Mouse (Mus musculus) kidney, embryonic 14.5 days (tissue): ENCODE measurements around the gene Sik3. TPM values are rescaled to one million over a fixed set of nuclear protein-coding genes. Genes with fewer than 3 reads are reported as not detected.

Experiments used
- ATAC-seq: fragments of 200-750 bp; cut with Nextera tagmentation; 2 replicates; pipeline ENCODE4 v1.8.0; 2017; ENCODE audit warnings: moderate number of reproducible peaks, mild to moderate bottlenecking, moderate TSS enrichment, moderate library complexity; ENCODE audit not compliant: low FRiP score, low TSS enrichment
- H3K27ac ChIP-seq: fragments of 300-500 bp; sonication (generic); 2 replicates; pipeline ENCODE4 v1.5.1; 2014; ENCODE audit warnings: low read depth, mild to moderate bottlenecking, low read length, moderate library complexity, mixed read lengths
- H3K27me3 ChIP-seq: fragments of 300-500 bp; sonication (generic); 2 replicates; pipeline ENCODE4 v1.6.1; 2014; ENCODE audit warnings: mild to moderate bottlenecking, low read length; ENCODE audit not compliant: control insufficient read depth, insufficient read depth
- H3K36me3 ChIP-seq: fragments of 300-500 bp; sonication (generic); 2 replicates; pipeline ENCODE4 v1.6.1; 2014; ENCODE audit warnings: low read length, mixed read lengths; ENCODE audit not compliant: control insufficient read depth, insufficient read depth
- H3K4me1 ChIP-seq: fragments of 300-500 bp; sonication (generic); 2 replicates; pipeline ENCODE4 v1.6.1; 2014; ENCODE audit warnings: low read length, mixed read lengths; ENCODE audit not compliant: control insufficient read depth, insufficient read depth
- H3K4me2 ChIP-seq: fragments of 300-500 bp; sonication (generic); replicated peaks from 2 replicates; pipeline ENCODE4 v1.6.1; 2014; ENCODE audit warnings: low read depth, mild to moderate bottlenecking, low read length
- H3K4me3 ChIP-seq: fragments of 300-500 bp; sonication (generic); 2 replicates; pipeline ENCODE4 v1.5.1; 2014; ENCODE audit warnings: mild to moderate bottlenecking, low read length
- H3K9ac ChIP-seq: fragments of 300-500 bp; sonication (generic); 2 replicates; pipeline ENCODE4 v1.6.1; 2014; ENCODE audit warnings: low read depth, mild to moderate bottlenecking, low read length, moderate library complexity
- H3K9me3 ChIP-seq: fragments of 300-500 bp; sonication (generic); 2 replicates; pipeline ENCODE4 v1.6.1; 2016; ENCODE audit warnings: low read length; ENCODE audit not compliant: control insufficient read depth
- WGBS: fragments of 180-500 bp; shearing (Covaris S2); extraction: QIAGEN DNeasy Blood & Tissue Kit; methylation state at CpG from one replicate; pipeline ENCODE4 v1.1.7; 2014; 5-methylcytosine and 5-hydroxymethylcytosine counted together
- polyA plus RNA-seq: library from polyadenylated mRNA; unstranded; fragments of >200 nt; fragmentation: Nextera tagmentation; extraction: Ambion mirVana; gene quantifications from 2 replicates; pipeline ENCODE4 v1.2.1, GENCODE M21; 2014

Sik3 gene
- polyA plus RNA-seq, 1 experiment from 2014 or later: 10.1 TPM

DNA sequence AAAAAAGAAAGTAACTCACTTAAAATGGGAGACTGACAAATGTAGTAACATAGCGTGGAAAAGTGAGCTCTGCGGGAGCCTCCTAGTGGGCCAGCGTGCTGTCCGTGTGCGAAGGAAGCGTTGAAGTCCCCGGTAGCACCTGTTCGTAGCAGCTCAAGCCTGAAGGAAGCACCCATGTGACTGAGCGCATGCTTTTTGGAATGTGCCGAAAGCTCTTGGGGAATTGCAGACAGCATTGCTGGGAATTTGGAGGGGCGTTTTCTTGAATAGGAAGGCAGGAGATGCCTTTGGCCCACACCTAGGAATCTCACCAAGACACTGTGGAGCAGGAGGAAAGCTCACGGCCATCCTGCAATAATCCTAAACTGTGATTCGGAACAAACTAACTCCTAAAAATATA, 26.2 kb downstream of the Sik3 start:
- no peaks in the 10 kb centered on the region; the same call in 1 of the 2 replicates for H3K36me3 ChIP-seq
- H3K27me3 ChIP-seq: no peaks in the 10 kb centered on the region
- no peak overlapping the region for H3K9ac ChIP-seq
- no peak overlapping the region for H3K27ac ChIP-seq
- H3K4me1 ChIP-seq: no peaks in the 10 kb centered on the region
- WGBS: 89% methylated on average over 13 of the region's 13 CpGs
- no peak overlapping the region for H3K4me2 ChIP-seq
- H3K9me3 ChIP-seq: no peaks in the 10 kb centered on the region
- no peak for ATAC-seq
- no peak overlapping the region for H3K4me3 ChIP-seq

GRCm38 (mm10) chr9:46041186-46041585, 28.6 kb downstream of the Sik3 start:
- Histone ChIP-seq H3K36me3 (no peaks in the 10 kb centered on the region; the same call in 1 of the 2 replicates), H3K27me3 (no peaks in the 10 kb centered on the region), H3K4me2 (no peak overlapping the region), H3K4me1 (no peaks in the 10 kb centered on the region), H3K4me3 (no peak overlapping the region), H3K9ac (no peak overlapping the region), H3K9me3 (no peaks in the 10 kb centered on the region), H3K27ac (no peak overlapping the region)
- WGBS: 68% methylated on average over 2 of the region's 2 CpGs
- ATAC-seq: no peak

- Histone ChIP-seq H3K4me2 (no peak overlapping the region), H3K4me3 (no peak overlapping the region), H3K9me3 (no peaks in the 10 kb centered on the region), H3K4me1 (no peaks in the 10 kb centered on the region), H3K27me3 (no peaks in the 10 kb centered on the region), H3K9ac (no peak overlapping the region), H3K27ac (no peak overlapping the region), H3K36me3 (no peaks in the 10 kb centered on the region; the same call in 1 of the 2 replicates)
- 87% methylated on average over 3 of the region's 3 CpGs for WGBS
- no peak for ATAC-seq
Measured at GRCm38 (mm10) chr9:46042387-46042786, 29.8 kb downstream of the Sik3 start.

DNA sequence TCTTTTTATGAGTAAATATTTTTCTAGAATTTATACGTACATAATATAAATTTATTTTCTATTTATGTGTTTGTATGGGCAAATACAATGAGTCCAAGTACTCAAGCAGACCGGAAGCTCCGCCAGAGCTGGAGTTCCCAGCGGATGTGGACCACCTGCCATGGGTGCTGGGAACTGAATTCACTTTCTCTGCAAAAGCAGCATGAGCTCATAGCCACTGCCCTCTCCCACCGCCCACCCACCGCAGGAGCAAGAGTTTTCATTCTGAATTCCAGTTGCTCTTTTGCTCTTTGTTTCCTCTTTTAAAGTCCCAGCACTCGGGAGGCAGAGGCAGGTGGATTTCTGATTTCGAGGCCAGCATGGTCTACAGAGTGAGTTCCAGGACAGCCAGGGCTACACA, 31.0 kb downstream of the Sik3 start:
- H3K4me3 ChIP-seq: no peak overlapping the region
- 89% methylated on average over 8 of the region's 8 CpGs for WGBS
- no peak for ATAC-seq
- H3K9me3 ChIP-seq: no peaks in the 10 kb centered on the region
- H3K36me3 ChIP-seq: no peaks in the 10 kb centered on the region; the same call in 1 of the 2 replicates
- H3K4me1 ChIP-seq: no peaks in the 10 kb centered on the region
- H3K27ac ChIP-seq: no peak overlapping the region
- H3K27me3 ChIP-seq: no peaks in the 10 kb centered on the region
- H3K4me2 ChIP-seq: no peak overlapping the region
- no peak overlapping the region for H3K9ac ChIP-seq

GRCm38 (mm10) chr9:46046724-46047517, 34.3 kb downstream of the Sik3 start:
- 76% methylated on average over 11 of the region's 11 CpGs for WGBS
- Histone ChIP-seq H3K36me3 (no peaks in the 10 kb centered on the region), H3K9me3 (no peaks in the 10 kb centered on the region), H3K27me3 (no peaks in the 10 kb centered on the region), H3K4me2 (no peak overlapping the region), H3K9ac (no peak overlapping the region), H3K4me3 (no peak overlapping the region), H3K27ac (no peak overlapping the region), H3K4me1 (no peaks in the 10 kb centered on the region)
- ATAC-seq: no peak

- Histone ChIP-seq H3K27me3 (no peaks in the 10 kb centered on the region), H3K4me2 (no peak overlapping the region), H3K36me3 (no peaks in the 10 kb centered on the region), H3K27ac (no peak overlapping the region), H3K9me3 (no peaks in the 10 kb centered on the region), H3K9ac (no peak overlapping the region), H3K4me1 (peaks cover 3% of the 10 kb centered on the region), H3K4me3 (no peak overlapping the region)
- no peak for ATAC-seq
- WGBS: 66% methylated on average over 7 of the region's 7 CpGs
Measured at GRCm38 (mm10) chr9:46049525-46049924, 36.9 kb downstream of the Sik3 start.

- Histone ChIP-seq H3K4me2 (no peak overlapping the region), H3K36me3 (no peaks in the 10 kb centered on the region), H3K9me3 (no peaks in the 10 kb centered on the region), H3K27me3 (no peaks in the 10 kb centered on the region), H3K4me3 (no peak overlapping the region), H3K4me1 (peaks cover 3% of the 10 kb centered on the region), H3K27ac (no peak overlapping the region), H3K9ac (no peak overlapping the region)
- 74% methylated on average over 8 of the region's 8 CpGs for WGBS
- no peak for ATAC-seq
Measured at GRCm38 (mm10) chr9:46050203-46050602, 37.6 kb downstream of the Sik3 start.

GRCm38 (mm10) chr9:46053014-46053666, 40.5 kb downstream of the Sik3 start:
- Histone ChIP-seq H3K9ac (no peak overlapping the region), H3K4me2 (no peak overlapping the region), H3K27me3 (no peaks in the 10 kb centered on the region), H3K36me3 (no peaks in the 10 kb centered on the region), H3K4me1 (peaks cover 3% of the 10 kb centered on the region), H3K4me3 (no peak overlapping the region), H3K27ac (no peak overlapping the region), H3K9me3 (no peaks in the 10 kb centered on the region)
- WGBS: 89% methylated on average over 9 of the region's 9 CpGs
- ATAC-seq: no peak

DNA sequence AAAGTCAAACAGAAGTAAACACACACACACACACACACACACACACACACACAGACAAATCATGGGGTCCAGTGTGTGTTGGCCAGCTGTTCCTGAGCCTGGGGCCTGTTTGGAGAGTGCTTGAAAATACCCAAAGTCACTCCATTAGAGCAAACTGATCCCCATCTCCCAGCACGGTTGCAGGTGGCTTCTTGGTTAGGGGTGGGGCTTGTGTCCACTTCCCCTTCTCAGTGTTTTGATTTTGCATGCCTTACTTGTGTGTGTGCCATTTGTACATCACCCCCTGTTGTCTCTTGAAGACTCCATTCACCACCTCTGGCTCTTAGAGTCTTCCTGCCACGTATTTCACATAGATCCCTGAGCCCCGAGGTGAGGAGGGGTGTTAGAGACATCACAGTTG, 45.4 kb downstream of the Sik3 start:
- no peaks in the 10 kb centered on the region for H3K36me3 ChIP-seq
- ATAC-seq: no peak
- H3K9me3 ChIP-seq: no peaks in the 10 kb centered on the region
- H3K9ac ChIP-seq: no peak overlapping the region
- H3K4me3 ChIP-seq: no peak overlapping the region
- H3K4me2 ChIP-seq: no peak overlapping the region
- no peaks in the 10 kb centered on the region for H3K27me3 ChIP-seq
- H3K4me1 ChIP-seq: peaks cover 7% of the 10 kb centered on the region
- WGBS: 86% methylated on average over 3 of the region's 3 CpGs
- no peak overlapping the region for H3K27ac ChIP-seq
